Mouse (Mus musculus): ENCODE data around the gene Gm10283.

The Gm10283 gene

GRCm38 (mm10) chr8:60393675-60394074 lies 109.3 kb downstream of the Gm10283 start:
- TF ChIP-seq GATA4 (IDR thresholded peaks at IDR 0.05; ENCODE audit: insufficient replicate concordance, low read length), result no peak

GRCm38 (mm10) chr8:60386589-60386988 lies 116.4 kb downstream of the Gm10283 start:
- TF ChIP-seq GATA4 (IDR thresholded peaks at IDR 0.05; ENCODE audit: insufficient replicate concordance, low read length), result no peak
